20 mouse cellular contexts compared by ENCODE assay signal in the genomic region with DNA sequence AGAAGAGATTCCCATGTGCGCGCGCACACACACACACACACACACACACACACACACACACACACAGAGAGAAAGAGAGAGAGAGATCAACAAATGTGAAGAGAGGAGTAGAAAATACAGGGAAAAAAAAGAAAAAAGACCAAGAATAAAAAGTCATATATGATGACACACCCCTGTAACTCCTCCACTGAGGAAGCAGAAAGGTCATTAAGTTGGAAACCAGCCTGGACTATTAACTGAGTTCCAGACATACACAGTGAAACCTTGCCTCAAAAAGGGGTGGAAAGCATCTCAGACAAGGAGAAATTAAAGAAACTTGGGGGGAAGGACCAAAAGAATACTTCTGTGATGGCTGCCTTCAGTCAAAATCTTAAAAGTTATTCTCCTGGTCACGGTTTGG.
"Had no signal": no experiment of that assay in that cellular context is flagged by ENCODE, and none has a peak within 500 bp of the region (broad histone marks: within the 10 kb centered on the region; RNA-seq: fewer than 3 reads in every experiment).

No protein-coding gene starts in this region.

- H3K4me1 ChIP-seq: stomach, embryonic 15.5 days had no signal

- H3K27ac ChIP-seq: layer of hippocampus, adult 2 months; left cerebral cortex, adult 2 months; limb, embryonic 12.5 days; limb, embryonic 15.5 days; liver, embryonic 14.5 days; midbrain, embryonic 15.5 days; neural tube, embryonic 13.5 days; stomach, embryonic 15.5 days had no signal

- H3K9ac ChIP-seq: limb, embryonic 12.5 days; limb, embryonic 15.5 days; liver, embryonic 14.5 days; liver, postnatal 0 days; midbrain, embryonic 15.5 days; neural tube, embryonic 13.5 days; stomach, embryonic 15.5 days had no signal

- H3K27me3 ChIP-seq: limb, embryonic 12.5 days; limb, embryonic 15.5 days; midbrain, embryonic 15.5 days; neural tube, embryonic 13.5 days; stomach, embryonic 15.5 days had no signal

- H3K36me3 ChIP-seq: limb, embryonic 12.5 days; limb, embryonic 15.5 days; midbrain, embryonic 15.5 days; neural tube, embryonic 13.5 days; stomach, embryonic 15.5 days had no signal

- ATAC-seq: liver, postnatal 0 days; midbrain, embryonic 15.5 days had no signal

- H3K4me2 ChIP-seq: limb, embryonic 12.5 days; limb, embryonic 15.5 days; liver, embryonic 11.5 days; midbrain, embryonic 11.5 days; midbrain, embryonic 15.5 days; neural tube, embryonic 13.5 days; stomach, embryonic 15.5 days had no signal

- H3K9me3 ChIP-seq: limb, embryonic 12.5 days; limb, embryonic 15.5 days; midbrain, embryonic 15.5 days; neural tube, embryonic 13.5 days; stomach, embryonic 15.5 days had no signal

- H3K4me3 ChIP-seq: layer of hippocampus, adult 2 months; left cerebral cortex, adult 2 months; limb, embryonic 12.5 days; limb, embryonic 15.5 days; midbrain, embryonic 15.5 days; neural tube, embryonic 13.5 days; stomach, embryonic 15.5 days had no signal

- DNase-seq: kidney, adult 18-20 months; kidney, postnatal 25 days; layer of hippocampus, adult 9-11 months; layer of hippocampus, postnatal 36 days; left cerebral cortex, postnatal 4 days; liver, postnatal 0 days; retina, postnatal 1 day; right cerebral cortex, postnatal 25 days; spleen, adult 18-20 months; thymus, postnatal 25 days had no signal
